Mouse (Mus musculus) intestine, postnatal 0 days (tissue): Measurements from ENCODE around the gene Specc1. TPM values are rescaled to one million over a fixed set of nuclear protein-coding genes. Genes with fewer than 3 reads are reported as not detected.
A peak's percentile ranks its signal among the peaks of the same experiment; 100 is the strongest.

Experiments
- ATAC-seq: fragments of 200-750 bp; cut with Nextera tagmentation; 2 replicates; pipeline ENCODE4 v1.8.0; 2017; ENCODE audit warnings: mild to moderate bottlenecking, moderate TSS enrichment, moderate library complexity
- H3K27ac ChIP-seq: fragments of 300-500 bp; sonication (generic); 2 replicates; pipeline ENCODE4 v1.5.1; 2014; ENCODE audit warnings: mild to moderate bottlenecking, low read depth, low read length, moderate library complexity
- H3K27me3 ChIP-seq: fragments of 300-500 bp; sonication (generic); replicated peaks from 2 replicates; pipeline ENCODE4 v1.6.1; 2014; ENCODE audit warnings: low read length, mixed read lengths; ENCODE audit not compliant: control insufficient read depth, insufficient read depth
- H3K36me3 ChIP-seq: fragments of 300-500 bp; sonication (generic); 2 replicates; pipeline ENCODE4 v1.6.1; 2014; ENCODE audit warnings: mild to moderate bottlenecking, moderate library complexity; ENCODE audit not compliant: control insufficient read depth, insufficient read depth
- H3K4me1 ChIP-seq: fragments of 300-500 bp; sonication (generic); replicated peaks from 2 replicates; pipeline ENCODE4 v1.6.1; 2014; ENCODE audit warnings: antibody characterized with exemption, low read length, mixed read lengths; ENCODE audit not compliant: control insufficient read depth, insufficient read depth
- H3K4me2 ChIP-seq: fragments of 300-500 bp; sonication (generic); replicated peaks from 2 replicates; pipeline ENCODE4 v1.6.1; 2014; ENCODE audit warnings: low read depth, mild to moderate bottlenecking, moderate library complexity
- H3K4me3 ChIP-seq: fragments of 300-500 bp; sonication (generic); 2 replicates; pipeline ENCODE4 v1.5.1; 2014; ENCODE audit warnings: low read depth, low read length
- H3K9ac ChIP-seq: fragments of 300-500 bp; sonication (generic); 2 replicates; pipeline ENCODE4 v1.6.1; 2014; ENCODE audit warnings: mild to moderate bottlenecking, low read depth, low read length
- H3K9me3 ChIP-seq: fragments of 300-500 bp; sonication (generic); 2 replicates; pipeline ENCODE4 v1.6.1; 2016; ENCODE audit warnings: mixed run types; ENCODE audit not compliant: control insufficient read depth
- CTCF ChIP-seq: sonication (generic); IDR thresholded peaks from 2 replicates; pipeline ENCODE4 v1.5.1; 2016; ENCODE audit warnings: low read depth, mild to moderate bottlenecking, control low read depth, antibody characterized with exemption, moderate library complexity
- WGBS: fragments of 180-500 bp; shearing (Covaris S2); extraction: QIAGEN DNeasy Blood & Tissue Kit; methylation state at CpG from one replicate; pipeline ENCODE4 v1.1.7; 2014; 5-methylcytosine and 5-hydroxymethylcytosine counted together
- polyA plus RNA-seq: library from polyadenylated mRNA; unstranded; fragments of >200 nt; fragmentation: Nextera tagmentation; extraction: Ambion mirVana; gene quantifications from 2 replicates; pipeline ENCODE4 v1.2.1, GENCODE M21; 2015

Specc1 gene
- polyA plus RNA-seq, 1 experiment from 2014 or later = 10.3 TPM

- ATAC-seq = no peak
- no peak overlapping the region for H3K4me3 ChIP-seq
- H3K4me1 ChIP-seq = no peaks in the 10 kb centered on the region
- no peak overlapping the region for H3K4me2 ChIP-seq
- H3K27ac ChIP-seq = no peak overlapping the region
- TF ChIP-seq CTCF = no peak
- no peaks in the 10 kb centered on the region; the same call in 1 of the 2 replicates for H3K36me3 ChIP-seq
- 94% methylated on average over 3 of the region's 3 CpGs for WGBS
- no peaks in the 10 kb centered on the region for H3K9me3 ChIP-seq
- H3K27me3 ChIP-seq = no peaks in the 10 kb centered on the region
- no peak overlapping the region for H3K9ac ChIP-seq
These were observed 236.6 kb downstream of the Specc1 start for GRCm38 (mm10) chr11:62193116-62193515.

- Histone ChIP-seq H3K4me2 (no peak overlapping the region), H3K36me3 (no peaks in the 10 kb centered on the region; the same call in 1 of the 2 replicates), H3K4me1 (no peaks in the 10 kb centered on the region)
These were observed 237.7 kb downstream of the Specc1 start for GRCm38 (mm10) chr11:62194217-62194616.

GRCm38 (mm10) chr11:62200901-62201512, 244.4 kb downstream of the Specc1 start:
- Histone ChIP-seq H3K36me3 (no peaks in the 10 kb centered on the region), H3K4me1 (no peaks in the 10 kb centered on the region), H3K27me3 (no peaks in the 10 kb centered on the region), H3K27ac (no peak overlapping the region), H3K9ac (no peak overlapping the region), H3K9me3 (no peaks in the 10 kb centered on the region), H3K4me3 (no peak overlapping the region), H3K4me2 (no peak overlapping the region)
- no peak for TF ChIP-seq CTCF
- WGBS = 65% methylated on average over 5 of the region's 5 CpGs
- ATAC-seq = no peak

More at GRCm38 (mm10) chr11:62194217-62194616, 237.7 kb downstream of the Specc1 start:
- H3K9ac ChIP-seq = no peak overlapping the region
- H3K9me3 ChIP-seq = no peaks in the 10 kb centered on the region
- no peak overlapping the region for H3K27ac ChIP-seq
- no peak for TF ChIP-seq CTCF
- ATAC-seq = peak; percentile 85
- H3K4me3 ChIP-seq = no peak overlapping the region
- H3K27me3 ChIP-seq = no peaks in the 10 kb centered on the region

- no peak for TF ChIP-seq CTCF
- no peak for ATAC-seq
- Histone ChIP-seq H3K4me3 (no peak overlapping the region), H3K4me2 (no peak overlapping the region), H3K27me3 (no peaks in the 10 kb centered on the region), H3K9me3 (no peaks in the 10 kb centered on the region), H3K27ac (no peak overlapping the region), H3K4me1 (no peaks in the 10 kb centered on the region), H3K9ac (no peak overlapping the region), H3K36me3 (no peaks in the 10 kb centered on the region)
- 67% methylated on average over 1 of the region's 1 CpGs for WGBS
These were observed 246.1 kb downstream of the Specc1 start for GRCm38 (mm10) chr11:62202645-62203044.

GRCm38 (mm10) chr11:62209111-62209510, 252.5 kb downstream of the Specc1 start:
- H3K36me3 ChIP-seq = no peaks in the 10 kb centered on the region
- no peak overlapping the region for H3K9ac ChIP-seq
- H3K27me3 ChIP-seq = no peaks in the 10 kb centered on the region
- ATAC-seq = no peak
- no peaks in the 10 kb centered on the region for H3K4me1 ChIP-seq
- TF ChIP-seq CTCF = no peak
- H3K9me3 ChIP-seq = no peaks in the 10 kb centered on the region
- WGBS = 95% methylated on average over 2 of the region's 2 CpGs
- H3K27ac ChIP-seq = no peak overlapping the region
- no peak overlapping the region for H3K4me2 ChIP-seq
- H3K4me3 ChIP-seq = no peak overlapping the region

- no peaks in the 10 kb centered on the region for H3K27me3 ChIP-seq
These were observed 253.3 kb downstream of the Specc1 start for GRCm38 (mm10) chr11:62209891-62210290.

More at GRCm38 (mm10) chr11:62209891-62210290, 253.3 kb downstream of the Specc1 start:
- no peak for ATAC-seq
- Histone ChIP-seq H3K36me3 (no peaks in the 10 kb centered on the region), H3K9me3 (no peaks in the 10 kb centered on the region), H3K4me1 (no peaks in the 10 kb centered on the region), H3K4me3 (no peak overlapping the region), H3K27ac (no peak overlapping the region; the same call in 1 of the 2 replicates), H3K9ac (no peak overlapping the region), H3K4me2 (no peak overlapping the region)
- 60% methylated on average over 4 of the region's 4 CpGs for WGBS
- TF ChIP-seq CTCF = no peak
